Mouse (Mus musculus): ENCODE data around the gene Gm17657. TPM values are rescaled to one million over a fixed set of nuclear protein-coding genes. Genes with fewer than 3 reads are reported as not detected.

The Gm17657 gene
- polyA plus RNA-seq, 1 experiment from 2014 or later: not detected

GRCm38 (mm10) chr17:29488978-29489970 lies 60.2 kb downstream of the Gm17657 start:
- Histone ChIP-seq H3K4me2 (peak overlapping the region; percentile 89), H3K4me1 (peaks cover 27% of the 10 kb centered on the region), H3K36me3 (replicated peaks) (peaks cover 2% of the 10 kb centered on the region; the same call in 1 of the 2 replicates), H3K27ac (peak overlapping the region; percentile 94), H3K9me3 (no peaks in the 10 kb centered on the region), H3K4me3 (peak overlapping the region; percentile 95), H3K9ac (peak overlapping the region; percentile 70), H3K27me3 (replicated peaks) (no peaks in the 10 kb centered on the region)
- peak; percentile 3 for ATAC-seq (replicated peaks)
- 5% methylated on average over 30 of the region's 30 CpGs for WGBS

GRCm38 (mm10) chr17:29488257-29488977 lies 61.0 kb downstream of the Gm17657 start:
- H3K27me3 ChIP-seq (replicated peaks): no peaks in the 10 kb centered on the region
- H3K27ac ChIP-seq: no peak overlapping the region
- H3K4me2 ChIP-seq: peak overlapping the region; percentile 89; the same call in 1 of the 2 replicates
- H3K36me3 ChIP-seq (replicated peaks): no peaks in the 10 kb centered on the region
- 73% methylated on average over 8 of the region's 8 CpGs for WGBS
- no peak overlapping the region for H3K9ac ChIP-seq
- peaks cover 25% of the 10 kb centered on the region for H3K4me1 ChIP-seq
- no peak for ATAC-seq (replicated peaks)
- no peak overlapping the region for H3K4me3 ChIP-seq
- no peaks in the 10 kb centered on the region for H3K9me3 ChIP-seq

- Histone ChIP-seq H3K9me3 (no peaks in the 10 kb centered on the region), H3K27me3 (replicated peaks) (no peaks in the 10 kb centered on the region), H3K27ac (no peak overlapping the region), H3K4me2 (no peak overlapping the region), H3K4me1 (peaks cover 8% of the 10 kb centered on the region; the same call in 1 of the 2 replicates), H3K9ac (no peak overlapping the region), H3K36me3 (replicated peaks) (no peaks in the 10 kb centered on the region), H3K4me3 (no peak overlapping the region)
- 73% methylated on average over 3 of the region's 3 CpGs for WGBS
- ATAC-seq (replicated peaks): no peak
Measured at GRCm38 (mm10) chr17:29485336-29486233, 63.9 kb downstream of the Gm17657 start.

GRCm38 (mm10) chr17:29484431-29484830 lies 65.0 kb downstream of the Gm17657 start:
- 77% methylated on average over 2 of the region's 2 CpGs for WGBS

GRCm38 (mm10) chr17:29483282-29483681 lies 66.2 kb downstream of the Gm17657 start:
- no peak overlapping the region for H3K4me2 ChIP-seq
- H3K27me3 ChIP-seq (replicated peaks): no peaks in the 10 kb centered on the region
- H3K36me3 ChIP-seq (replicated peaks): no peaks in the 10 kb centered on the region
- H3K9ac ChIP-seq: no peak overlapping the region
- WGBS: 98% methylated on average over 2 of the region's 2 CpGs
- H3K9me3 ChIP-seq: no peaks in the 10 kb centered on the region
- no peak overlapping the region for H3K4me3 ChIP-seq
- H3K27ac ChIP-seq: no peak overlapping the region
- no peaks in the 10 kb centered on the region for H3K4me1 ChIP-seq
- ATAC-seq (replicated peaks): no peak

More at GRCm38 (mm10) chr17:29484431-29484830, 65.0 kb downstream of the Gm17657 start:
- no peaks in the 10 kb centered on the region for H3K27me3 ChIP-seq (replicated peaks)
- no peak overlapping the region for H3K9ac ChIP-seq
- H3K4me1 ChIP-seq: peaks cover 8% of the 10 kb centered on the region; the same call in 1 of the 2 replicates
- no peak overlapping the region for H3K4me3 ChIP-seq
- no peaks in the 10 kb centered on the region for H3K9me3 ChIP-seq
- ATAC-seq (replicated peaks): no peak
- no peaks in the 10 kb centered on the region for H3K36me3 ChIP-seq (replicated peaks)
- H3K27ac ChIP-seq: no peak overlapping the region
- no peak overlapping the region for H3K4me2 ChIP-seq

- no peak overlapping the region for H3K27ac ChIP-seq
- no peaks in the 10 kb centered on the region for H3K36me3 ChIP-seq (replicated peaks)
- H3K9me3 ChIP-seq: no peaks in the 10 kb centered on the region
- no peak overlapping the region for H3K4me2 ChIP-seq
- no peaks in the 10 kb centered on the region for H3K27me3 ChIP-seq (replicated peaks)
- H3K4me3 ChIP-seq: no peak overlapping the region
- H3K4me1 ChIP-seq: no peaks in the 10 kb centered on the region
- ATAC-seq (replicated peaks): no peak
- H3K9ac ChIP-seq: no peak overlapping the region
- 85% methylated on average over 7 of the region's 7 CpGs for WGBS
Measured at GRCm38 (mm10) chr17:29482632-29483031, 66.8 kb downstream of the Gm17657 start.

GRCm38 (mm10) chr17:29480256-29480655 lies 69.2 kb downstream of the Gm17657 start:
- ATAC-seq (replicated peaks): no peak
- no peaks in the 10 kb centered on the region for H3K9me3 ChIP-seq
- H3K4me3 ChIP-seq: no peak overlapping the region
- H3K4me2 ChIP-seq: no peak overlapping the region
- H3K9ac ChIP-seq: no peak overlapping the region
- no peaks in the 10 kb centered on the region for H3K27me3 ChIP-seq (replicated peaks)
- H3K36me3 ChIP-seq (replicated peaks): no peaks in the 10 kb centered on the region
- no peaks in the 10 kb centered on the region for H3K4me1 ChIP-seq
- H3K27ac ChIP-seq: no peak overlapping the region
- WGBS: 76% methylated on average over 2 of the region's 2 CpGs

- no peak overlapping the region for H3K4me3 ChIP-seq
- no peak overlapping the region for H3K27ac ChIP-seq
- H3K9ac ChIP-seq: no peak overlapping the region
- H3K4me2 ChIP-seq: no peak overlapping the region
- no peak for ATAC-seq (replicated peaks)
- WGBS: 90% methylated on average over 4 of the region's 4 CpGs
- H3K9me3 ChIP-seq: no peaks in the 10 kb centered on the region
- no peaks in the 10 kb centered on the region for H3K36me3 ChIP-seq (replicated peaks)
- no peaks in the 10 kb centered on the region for H3K4me1 ChIP-seq
- H3K27me3 ChIP-seq (replicated peaks): no peaks in the 10 kb centered on the region
Measured at GRCm38 (mm10) chr17:29478271-29478670, 71.2 kb downstream of the Gm17657 start.

GRCm38 (mm10) chr17:29477357-29477756 lies 72.1 kb downstream of the Gm17657 start:
- no peak overlapping the region for H3K4me3 ChIP-seq
- no peak for ATAC-seq (replicated peaks)
- no peaks in the 10 kb centered on the region for H3K27me3 ChIP-seq (replicated peaks)
- H3K36me3 ChIP-seq (replicated peaks): no peaks in the 10 kb centered on the region
- H3K27ac ChIP-seq: no peak overlapping the region
- H3K9me3 ChIP-seq: no peaks in the 10 kb centered on the region
- no peak overlapping the region for H3K9ac ChIP-seq
- no peak overlapping the region for H3K4me2 ChIP-seq
- no peaks in the 10 kb centered on the region for H3K4me1 ChIP-seq
- WGBS: 92% methylated on average over 10 of the region's 10 CpGs

GRCm38 (mm10) chr17:29476461-29476860 lies 73.0 kb downstream of the Gm17657 start:
- H3K27me3 ChIP-seq (replicated peaks): no peaks in the 10 kb centered on the region
- H3K9ac ChIP-seq: no peak overlapping the region
- no peaks in the 10 kb centered on the region for H3K9me3 ChIP-seq
- no peak overlapping the region for H3K4me3 ChIP-seq
- WGBS: 85% methylated on average over 4 of the region's 4 CpGs
- H3K4me2 ChIP-seq: no peak overlapping the region
- H3K27ac ChIP-seq: no peak overlapping the region
- H3K4me1 ChIP-seq: no peaks in the 10 kb centered on the region
- no peak for ATAC-seq (replicated peaks)
- H3K36me3 ChIP-seq (replicated peaks): no peaks in the 10 kb centered on the region

- no peak overlapping the region for H3K4me2 ChIP-seq
- H3K27ac ChIP-seq: no peak overlapping the region
- no peaks in the 10 kb centered on the region for H3K36me3 ChIP-seq (replicated peaks)
- ATAC-seq (replicated peaks): no peak
- H3K4me3 ChIP-seq: no peak overlapping the region
- H3K9ac ChIP-seq: no peak overlapping the region
- no peaks in the 10 kb centered on the region for H3K9me3 ChIP-seq
- 95% methylated on average over 3 of the region's 3 CpGs for WGBS
- H3K4me1 ChIP-seq: no peaks in the 10 kb centered on the region
- H3K27me3 ChIP-seq (replicated peaks): no peaks in the 10 kb centered on the region
Measured at GRCm38 (mm10) chr17:29475142-29475541, 74.3 kb downstream of the Gm17657 start.

Data from midbrain, embryonic 15.5 days (tissue).